Mouse (Mus musculus) frontal cortex, postnatal 14 days (tissue): ENCODE results near the gene AL732309.1.

Source experiments
- DNase-seq, 2 experiments: peaks; one replicate each; pipeline ENCODE4 v3.0.0; 2022; ENCODE audit warnings: low spot score in 2 of 2

The AL732309.1 gene

DNA sequence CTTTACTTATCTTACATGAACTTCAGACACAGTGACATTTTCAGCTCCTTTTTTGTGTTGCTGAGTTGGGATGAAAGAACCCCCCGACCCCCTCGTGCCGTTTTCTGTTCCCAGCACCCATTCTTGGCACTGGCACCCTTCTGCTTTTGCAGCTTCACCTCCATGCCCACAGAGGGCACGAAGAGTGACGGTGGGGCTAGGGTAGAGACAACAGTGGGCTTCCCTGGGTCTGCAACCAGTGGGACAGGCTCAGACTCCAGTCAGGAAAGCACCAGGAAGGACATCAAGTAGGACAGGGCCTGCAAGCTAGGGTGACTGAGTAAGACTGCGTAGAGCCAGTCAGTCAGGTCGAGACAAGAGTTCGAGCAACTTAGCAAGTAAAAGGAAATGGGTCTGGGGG is 6.4 kb downstream of the AL732309.1 start:
- no peak for DNase-seq

DNA sequence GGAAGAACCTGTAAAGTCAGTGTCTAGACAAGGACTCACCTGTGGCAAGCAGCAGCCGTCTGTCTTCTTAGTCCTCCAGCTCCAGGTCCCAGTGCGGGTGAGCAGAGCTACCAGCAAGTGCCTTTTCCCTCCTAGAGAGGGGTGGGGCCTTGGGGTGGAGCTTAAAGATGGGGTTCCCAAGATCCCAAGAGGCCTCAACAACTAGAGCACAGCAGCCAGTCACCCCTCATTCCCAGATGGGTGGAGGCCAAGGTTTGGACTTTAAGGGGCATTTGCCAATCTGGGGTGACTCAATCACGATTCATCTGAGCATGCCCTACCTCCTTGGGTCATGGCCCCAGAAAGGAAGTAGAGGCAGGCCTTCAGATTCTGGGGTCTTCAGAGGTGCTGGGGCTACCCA is 6.9 kb downstream of the AL732309.1 start:
- no peak for DNase-seq

DNA sequence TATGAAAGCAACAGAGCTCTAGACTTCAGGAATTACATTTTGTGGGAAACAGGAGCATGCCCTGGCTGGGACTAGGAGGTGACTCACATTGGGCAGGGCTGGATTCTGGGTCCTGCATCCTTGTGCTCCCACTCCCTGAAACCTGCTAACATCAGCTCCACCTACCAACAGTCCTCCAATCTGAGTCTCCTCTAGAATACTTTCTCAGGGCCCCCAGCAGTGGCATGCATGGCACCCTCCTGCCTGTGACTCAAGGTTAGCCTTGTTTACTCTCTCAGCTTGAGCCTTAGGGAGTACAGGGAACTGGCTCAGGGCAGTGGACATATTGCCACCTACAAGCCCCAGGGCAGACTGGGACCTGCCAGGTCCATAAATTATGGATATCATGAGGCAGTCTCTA is 8.6 kb downstream of the AL732309.1 start:
- no peak for DNase-seq

DNA sequence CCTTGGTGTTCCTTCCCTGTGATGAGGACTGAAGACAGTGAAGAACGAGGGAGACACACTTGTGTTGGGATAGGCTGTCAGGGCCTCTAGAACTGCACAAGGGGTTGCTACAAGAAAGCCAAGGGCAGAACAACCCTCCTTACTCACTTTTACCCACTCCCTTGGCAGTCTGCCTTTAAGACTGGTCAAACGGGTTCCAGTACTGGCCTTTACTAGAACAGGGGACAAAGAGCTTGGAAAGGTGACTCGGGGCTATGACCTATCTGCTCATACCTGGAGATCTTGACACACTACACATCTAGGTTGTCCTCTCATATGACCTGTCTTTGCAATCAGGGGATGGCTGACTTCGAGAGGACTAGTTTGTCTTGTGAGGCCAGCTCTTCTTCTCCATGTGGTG is 9.1 kb downstream of the AL732309.1 start:
- DNase-seq: no peak

DNA sequence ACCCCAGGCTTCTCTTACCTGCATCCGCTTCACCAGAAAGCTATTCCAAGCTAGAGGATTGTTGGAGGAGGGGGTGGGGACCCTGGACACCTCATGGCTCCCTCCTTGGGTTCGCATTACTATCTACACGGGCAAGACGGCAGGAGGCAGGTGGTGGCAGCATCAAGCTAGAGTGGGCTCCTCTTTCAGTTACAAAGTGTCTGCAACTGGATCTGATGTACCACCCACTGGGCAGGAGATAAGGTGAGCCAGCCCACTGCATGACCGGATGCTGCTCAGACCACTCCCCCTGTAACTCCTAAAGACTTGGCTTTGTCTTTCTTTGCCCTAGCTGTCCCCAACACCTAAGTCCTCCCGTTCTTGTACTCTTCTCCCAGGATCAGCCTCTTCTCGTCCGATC is 10.0 kb downstream of the AL732309.1 start, which contains the start of gene Rnf224:
Rnf224 (minus strand) TSS at position 174 of the 400 bp plus-strand sequence.
- DNase-seq: no peak

DNA sequence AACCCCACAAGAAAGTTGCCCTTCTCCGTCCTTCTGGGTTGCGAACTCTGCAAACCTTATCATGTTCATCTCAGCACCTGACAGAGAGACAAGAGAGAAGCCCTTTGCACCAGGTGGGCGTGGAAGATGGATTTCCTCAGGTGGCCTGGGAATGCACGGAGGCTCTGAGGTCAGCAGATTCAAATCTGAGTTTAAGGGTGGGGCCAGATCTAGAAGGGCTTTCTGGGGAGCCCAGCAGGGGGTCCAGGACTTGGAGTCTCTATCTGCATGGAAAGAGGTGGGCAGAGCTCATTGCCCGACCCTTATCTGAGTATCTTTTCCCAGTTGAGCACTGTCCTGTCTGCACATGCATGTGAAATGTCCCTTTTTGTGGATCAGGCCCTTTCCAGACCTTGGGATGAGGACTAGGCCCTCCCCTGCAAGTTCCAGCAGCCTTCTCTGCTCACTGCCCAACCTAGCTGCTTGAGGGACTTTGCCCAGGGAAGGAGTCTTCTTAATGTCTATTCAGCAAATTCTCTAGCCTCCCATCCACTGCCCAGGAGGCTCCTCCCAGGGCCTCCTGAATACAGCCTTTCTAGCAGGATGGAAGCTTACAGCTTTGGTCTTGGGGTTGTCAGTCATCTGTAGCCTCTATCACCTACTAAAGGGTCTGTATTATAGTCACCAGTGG is 12.0 kb downstream of the AL732309.1 start:
- no peak for DNase-seq

DNA sequence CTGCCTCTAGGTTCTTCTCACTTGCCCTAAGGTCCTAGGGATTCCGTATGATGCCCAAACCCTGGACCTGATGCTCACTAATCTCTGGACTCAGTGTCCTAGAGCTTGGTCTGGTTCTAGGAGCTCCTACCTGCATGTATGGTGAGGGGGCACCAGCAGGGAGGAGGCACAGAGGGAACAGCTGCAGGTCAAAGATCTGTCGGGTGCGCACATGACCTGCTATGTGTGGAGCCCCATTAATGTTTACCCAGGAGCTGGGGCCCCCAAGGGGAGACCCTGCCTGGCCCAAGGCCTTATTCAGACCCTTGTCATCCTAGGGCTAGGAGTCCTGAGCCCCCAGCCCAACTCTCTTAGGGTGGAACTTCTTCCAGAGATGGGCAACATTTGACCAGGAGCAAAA is 12.6 kb downstream of the AL732309.1 start, which contains the start of gene Slc34a3:
Slc34a3 (minus strand) TSS at position 315 of the 400 bp plus-strand sequence.
- no peak for DNase-seq

DNA sequence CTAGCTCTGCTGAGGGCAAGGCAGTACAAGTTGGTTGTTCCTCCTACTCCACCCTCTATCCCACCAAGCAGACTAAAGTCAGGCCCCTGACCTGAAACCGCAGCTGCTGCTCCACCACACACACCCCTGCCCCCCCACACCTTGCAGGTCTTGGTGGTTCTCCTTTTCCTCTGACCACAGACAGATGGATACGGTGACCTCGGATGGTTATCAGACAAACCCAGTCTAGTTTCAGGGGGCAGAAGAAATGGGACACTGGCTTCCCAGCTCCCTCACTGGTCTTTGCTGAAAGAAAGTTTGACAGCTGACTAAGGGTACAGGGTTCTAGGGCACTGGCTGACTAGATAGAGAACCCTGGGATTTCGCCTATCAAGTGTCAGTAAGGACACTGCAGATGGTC is 13.2 kb downstream of the AL732309.1 start:
- DNase-seq: no peak

DNA sequence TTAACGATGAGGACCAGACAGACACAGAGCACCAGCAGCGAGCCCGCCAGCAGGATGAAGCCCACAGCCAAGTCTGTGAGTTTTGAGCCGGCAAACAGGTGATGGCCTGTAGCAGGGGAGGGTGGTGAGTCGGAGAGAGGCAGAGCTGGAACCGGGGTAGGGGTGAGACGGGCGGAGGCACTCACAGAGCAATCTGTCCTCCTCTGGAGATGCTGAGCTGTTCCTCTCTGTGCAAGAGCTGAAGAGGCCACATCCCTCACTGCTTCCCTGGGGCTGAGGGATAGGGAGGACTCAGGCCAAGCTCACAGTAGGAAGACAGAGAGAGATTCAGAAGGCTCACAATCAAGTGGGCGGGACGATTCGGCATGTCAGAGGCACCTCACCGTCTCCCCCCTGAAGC is 15.6 kb downstream of the AL732309.1 start:
- no peak for DNase-seq

DNA sequence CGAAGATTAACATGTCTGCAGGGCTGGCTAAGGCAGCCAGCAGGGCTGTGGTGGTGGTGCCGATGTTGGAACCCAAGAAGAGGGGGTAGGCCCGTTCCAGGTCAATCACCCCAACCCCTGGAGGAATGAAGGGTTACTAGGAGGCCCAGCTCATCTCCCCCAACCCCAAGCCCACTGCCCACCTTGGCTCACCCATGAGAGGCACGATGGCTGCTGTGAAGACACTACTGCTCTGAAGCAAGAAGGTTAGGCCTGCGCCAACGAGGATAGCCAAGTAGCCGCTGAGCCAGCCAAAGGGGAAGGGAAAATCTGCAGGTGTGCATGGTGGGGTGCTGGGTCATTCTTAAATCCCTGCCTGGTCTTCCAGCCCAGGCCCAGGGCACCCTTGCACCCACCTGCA is 16.1 kb downstream of the AL732309.1 start:
- no peak for DNase-seq

DNA sequence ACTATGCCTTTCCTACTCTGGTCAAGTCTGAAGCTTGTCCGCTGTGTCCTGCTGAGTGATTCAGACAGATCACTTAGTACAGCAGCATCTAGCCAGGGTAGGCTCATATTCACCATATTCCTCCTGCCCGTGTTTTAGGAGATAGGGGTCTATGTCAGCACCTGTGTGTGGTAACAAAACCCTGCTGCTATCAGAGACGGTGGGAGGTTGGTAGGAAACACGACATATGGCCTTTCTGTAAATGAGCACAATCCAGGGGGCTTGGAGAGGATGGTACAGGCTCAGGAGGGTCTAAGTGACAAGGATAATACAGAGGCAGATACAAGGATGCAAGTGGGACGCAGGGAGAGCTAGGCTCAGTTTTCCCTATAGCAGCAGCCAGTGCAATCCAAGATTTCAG is 17.1 kb downstream of the AL732309.1 start:
- no peak for DNase-seq

DNA sequence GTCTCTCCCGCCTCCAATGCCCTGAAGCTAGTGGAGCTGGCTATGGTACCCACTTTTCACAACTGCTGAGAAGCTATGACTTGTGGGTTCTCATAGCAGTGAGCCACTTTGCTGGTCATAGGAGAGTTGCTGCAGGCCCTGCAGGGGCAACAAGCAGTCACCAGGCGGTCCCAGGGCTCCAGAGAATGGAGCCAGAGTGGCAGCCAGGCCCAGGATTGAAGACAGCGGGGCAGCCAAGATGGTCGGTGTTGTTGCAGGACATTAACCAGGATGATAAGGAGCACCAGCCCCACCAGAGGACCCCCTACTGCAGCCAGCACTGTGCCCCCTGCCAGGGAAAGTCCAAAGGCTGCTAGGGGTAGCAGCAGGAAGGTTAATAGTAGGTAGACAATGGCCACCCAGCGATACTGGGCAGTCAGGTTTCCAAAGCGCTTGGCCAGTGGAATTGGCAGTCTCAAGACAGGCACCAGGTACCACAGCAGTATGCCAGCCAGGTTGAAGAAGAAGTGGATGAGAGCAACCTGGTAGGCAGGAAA is 17.6 kb downstream of the AL732309.1 start:
- no peak for DNase-seq

DNA sequence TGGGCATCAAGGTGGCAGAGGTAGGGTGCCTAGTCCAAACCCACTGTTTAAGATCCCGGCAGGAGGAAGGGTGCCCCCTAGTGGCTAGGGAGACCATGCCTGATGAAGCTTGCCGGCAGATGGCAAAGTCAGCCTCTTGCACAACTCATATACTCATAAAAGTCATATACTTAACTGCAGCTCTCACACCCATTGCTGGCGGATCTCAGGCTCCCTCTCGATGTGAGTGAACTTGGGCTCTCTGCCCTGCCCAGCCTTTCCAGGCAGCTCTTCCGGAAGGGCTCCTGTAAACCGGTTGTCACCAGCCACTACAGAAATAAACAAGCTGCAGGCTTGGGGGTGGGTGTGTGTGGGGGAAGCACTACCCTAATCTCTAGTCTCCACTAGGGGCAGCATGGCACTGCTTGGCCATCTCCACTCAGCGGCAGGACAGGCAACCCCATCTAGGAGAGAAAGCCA is 18.2 kb downstream of the AL732309.1 start:
- peak; percentile 64 to 77 for DNase-seq

DNA sequence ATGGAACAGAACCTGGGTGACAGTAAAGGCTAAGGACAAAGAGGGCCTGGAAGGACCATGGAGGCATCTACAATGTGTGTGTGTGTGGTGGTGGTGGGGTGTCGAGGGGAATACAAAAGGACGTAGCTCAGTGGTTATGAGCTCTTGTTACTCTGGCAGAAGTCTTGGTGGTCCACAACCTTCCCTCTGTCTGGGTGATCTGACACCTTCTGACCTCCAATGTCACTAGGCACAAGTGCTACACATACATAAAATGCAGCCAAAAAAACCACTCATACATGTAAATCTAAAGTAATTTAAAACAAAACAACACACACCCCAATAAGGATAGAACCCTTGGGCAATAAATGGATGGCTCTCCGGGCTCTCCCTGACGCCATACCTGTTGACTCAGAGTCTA is 19.3 kb downstream of the AL732309.1 start:
- no peak for DNase-seq

DNA sequence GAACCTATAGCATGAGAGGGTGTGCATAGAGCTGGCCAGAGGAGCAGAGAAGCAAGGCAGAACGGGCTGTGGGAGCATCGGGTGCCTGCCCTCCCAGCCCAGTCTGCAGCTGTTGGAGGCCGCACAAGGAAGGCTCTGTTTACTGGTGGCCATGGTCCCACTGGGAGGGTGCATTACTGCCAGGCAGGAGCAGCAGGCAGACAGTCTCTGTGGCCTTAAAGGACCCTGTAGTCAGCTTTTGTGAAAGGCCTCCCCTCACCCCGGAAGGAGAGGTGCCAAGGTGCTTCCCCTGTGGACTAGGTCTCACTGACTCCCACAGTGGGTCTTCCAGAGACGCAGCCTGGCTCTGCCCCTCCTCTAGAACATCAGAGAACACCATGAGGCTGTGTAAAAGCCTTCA is 19.8 kb downstream of the AL732309.1 start:
- peak; percentile 40 to 52 for DNase-seq

DNA sequence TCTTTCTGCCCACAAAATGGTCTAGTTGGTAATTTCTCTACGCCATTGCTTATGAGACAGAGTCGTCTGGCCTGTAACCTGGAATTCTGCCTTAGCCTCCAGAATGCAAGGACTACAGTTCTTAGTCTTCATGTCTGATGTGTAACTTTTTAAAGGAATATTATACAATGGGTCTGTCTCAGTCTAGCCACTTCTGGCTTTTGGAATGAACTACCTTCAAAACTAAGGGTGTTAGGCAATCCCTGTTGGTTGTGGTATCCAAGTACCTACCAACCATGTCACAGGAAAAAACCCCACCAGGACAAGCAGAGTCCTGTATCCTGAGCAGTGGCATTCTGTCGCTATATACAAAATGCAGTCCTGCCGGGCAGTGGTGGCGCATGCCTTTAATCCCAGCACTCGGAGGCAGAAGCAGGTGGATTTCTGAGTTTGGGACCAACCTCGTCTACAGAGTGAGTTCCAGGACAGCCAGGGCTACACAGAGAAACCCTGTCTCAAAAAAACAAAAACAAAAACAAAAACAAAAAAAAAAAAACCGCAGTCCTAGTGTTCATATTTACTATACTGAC is 20.8 kb downstream of the AL732309.1 start:
- no peak for DNase-seq

DNA sequence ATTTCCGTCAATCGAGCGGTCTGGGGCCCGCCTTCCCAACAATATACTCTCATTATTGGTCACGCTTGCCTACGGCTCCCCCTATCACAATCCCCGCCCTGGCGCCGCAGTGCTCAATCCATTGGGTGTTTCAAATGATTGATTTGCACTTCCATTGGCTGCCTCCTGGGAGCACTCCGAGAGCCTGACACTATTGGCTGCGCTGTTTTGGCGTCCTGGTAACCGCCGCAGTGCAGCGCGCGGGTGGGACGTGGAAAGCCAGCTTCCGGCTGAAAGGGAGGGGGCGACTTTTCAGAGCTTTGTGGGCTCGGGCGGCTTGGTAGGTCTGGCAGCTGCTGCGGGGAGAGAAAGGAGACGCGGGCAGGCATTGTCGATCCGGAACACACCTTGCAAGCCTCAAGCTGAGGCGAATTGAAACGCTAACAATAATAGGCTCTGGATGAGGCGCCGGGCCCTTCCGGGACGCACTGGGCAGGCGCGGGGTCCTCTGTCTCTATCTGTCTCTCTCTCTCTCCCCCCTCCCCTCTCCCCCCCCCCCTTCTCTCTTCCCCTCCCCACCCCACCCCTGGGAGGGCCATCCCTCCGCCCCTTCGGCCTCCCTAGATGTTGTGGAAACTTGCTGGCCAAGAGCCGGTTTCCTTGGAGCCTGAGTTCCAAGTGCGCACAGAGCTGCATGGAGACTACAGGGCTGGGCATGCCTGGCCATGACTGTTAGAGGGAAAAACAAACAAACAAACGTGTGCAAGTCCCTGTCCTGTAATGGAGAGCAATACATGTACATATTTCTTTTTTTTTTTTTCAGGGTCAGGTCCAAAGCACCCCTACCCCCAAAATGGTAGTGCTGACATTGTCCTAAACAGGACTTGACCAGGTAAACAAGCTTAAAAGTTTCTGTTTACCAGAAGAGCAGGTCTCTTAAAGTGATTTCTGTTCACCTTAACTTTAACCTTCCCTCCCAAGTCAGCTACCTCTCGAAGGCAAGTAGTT is 21.6 kb downstream of the AL732309.1 start:
- DNase-seq: peak; percentile 99 to 100

DNA sequence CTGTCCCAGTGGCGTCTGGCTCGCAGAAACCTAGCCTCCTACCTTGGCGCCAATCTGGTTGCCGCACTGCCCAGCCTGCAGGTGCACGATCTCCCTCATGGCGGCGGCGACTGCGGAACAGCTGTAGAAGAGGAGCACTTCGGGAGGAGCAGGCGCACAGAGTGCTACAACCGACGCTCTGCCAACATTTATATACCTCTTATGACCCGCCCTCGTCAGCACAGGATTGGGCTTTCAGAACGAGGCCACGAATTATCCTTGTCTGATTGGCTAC is 22.2 kb downstream of the AL732309.1 start, which contains the start of gene Tubb4b:
Tubb4b (minus strand) TSS at position 211 of the 274 bp plus-strand sequence.
- no peak for DNase-seq

DNA sequence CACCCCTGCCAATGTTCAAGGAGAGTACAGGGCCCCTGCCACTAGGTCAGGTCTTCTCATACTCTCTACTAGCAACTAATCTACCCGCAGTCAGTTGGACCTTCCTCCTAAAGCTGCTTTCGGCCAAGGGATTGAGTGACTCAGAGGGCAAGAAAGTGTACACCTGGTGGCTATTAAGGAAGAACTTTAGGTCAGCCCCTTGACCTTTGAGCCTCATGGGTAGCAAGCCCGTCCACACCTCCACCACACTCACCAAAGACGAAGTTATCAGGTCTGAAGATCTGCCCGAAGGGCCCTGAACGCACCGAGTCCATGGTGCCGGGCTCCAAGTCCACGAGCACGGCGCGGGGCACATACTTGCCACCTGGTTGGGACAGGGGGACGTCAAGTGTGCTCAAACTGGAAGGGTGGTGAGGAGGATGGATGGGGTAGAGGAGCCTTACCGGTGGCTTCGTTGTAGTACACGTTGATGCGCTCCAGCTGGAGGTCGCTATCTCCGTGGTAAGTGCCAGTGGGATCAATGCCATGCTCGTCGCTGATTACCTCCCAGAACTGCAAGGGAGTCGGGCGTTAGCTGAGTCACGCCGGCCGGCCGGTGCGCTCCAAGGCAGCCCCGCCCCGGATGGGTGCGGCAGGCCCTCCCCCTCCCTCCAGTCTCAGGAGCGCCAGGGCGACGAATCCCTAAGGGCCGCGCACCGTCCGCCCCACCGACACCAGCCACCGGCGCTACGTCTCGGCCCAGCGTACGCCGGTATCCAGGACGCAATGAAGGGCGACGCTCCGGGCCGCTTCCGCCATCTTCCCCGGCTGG is 22.8 kb downstream of the AL732309.1 start:
- peak in 1 of 2 experiments; percentile 47 for DNase-seq

DNA sequence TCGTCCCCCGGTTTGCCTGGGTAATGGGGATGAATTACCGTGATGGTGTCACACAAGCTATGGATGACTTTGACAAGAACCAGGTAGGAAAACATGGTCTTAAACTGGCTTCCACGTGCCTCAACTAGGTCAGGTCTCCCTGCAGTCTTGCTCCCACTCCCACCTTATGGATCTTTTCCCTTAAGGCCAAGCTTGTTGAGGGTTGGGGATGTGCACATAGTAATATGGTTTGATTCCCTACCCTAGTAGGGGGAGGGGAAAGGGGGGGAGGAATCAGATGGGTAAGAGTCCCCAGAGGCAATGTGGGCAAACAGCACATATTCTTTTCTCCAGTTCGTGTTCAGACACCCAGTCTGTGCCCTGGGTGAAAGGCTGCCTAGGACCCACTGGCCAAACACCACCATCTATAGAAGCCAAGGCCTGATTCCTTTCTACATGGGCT is 25.3 kb downstream of the AL732309.1 start:
- no peak for DNase-seq

DNA sequence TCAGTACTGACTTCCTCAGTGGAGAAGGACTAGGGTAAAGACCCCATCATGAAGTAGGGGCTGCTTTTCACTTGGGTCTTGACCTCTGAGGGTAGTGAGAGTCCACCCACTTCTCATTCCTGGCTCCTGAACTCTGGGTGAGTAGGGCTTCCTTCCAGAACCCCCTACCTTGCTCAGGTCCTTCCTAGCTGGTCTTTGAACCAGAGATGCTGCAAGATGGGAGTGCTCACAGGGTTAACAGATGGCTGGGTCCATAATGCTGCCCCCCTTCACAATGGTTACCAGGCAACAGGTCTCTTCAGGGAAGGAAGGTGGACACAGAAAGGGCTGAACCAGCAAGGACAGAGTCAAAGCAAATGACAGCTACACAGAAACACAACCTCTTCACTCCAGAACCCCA is 28.2 kb downstream of the AL732309.1 start, which contains the start of gene Fam166a:
Fam166a (plus strand) TSS at position 301 of the 400 bp plus-strand sequence.
- DNase-seq: no peak
